Mouse (Mus musculus): ENCODE data around the gene Tmbim6. TPM values are rescaled to one million over a fixed set of nuclear protein-coding genes. Genes with fewer than 3 reads are reported as not detected.

Gene Tmbim6
- polyA plus RNA-seq, 1 experiment from 2014 or later, result 246 TPM

DNA sequence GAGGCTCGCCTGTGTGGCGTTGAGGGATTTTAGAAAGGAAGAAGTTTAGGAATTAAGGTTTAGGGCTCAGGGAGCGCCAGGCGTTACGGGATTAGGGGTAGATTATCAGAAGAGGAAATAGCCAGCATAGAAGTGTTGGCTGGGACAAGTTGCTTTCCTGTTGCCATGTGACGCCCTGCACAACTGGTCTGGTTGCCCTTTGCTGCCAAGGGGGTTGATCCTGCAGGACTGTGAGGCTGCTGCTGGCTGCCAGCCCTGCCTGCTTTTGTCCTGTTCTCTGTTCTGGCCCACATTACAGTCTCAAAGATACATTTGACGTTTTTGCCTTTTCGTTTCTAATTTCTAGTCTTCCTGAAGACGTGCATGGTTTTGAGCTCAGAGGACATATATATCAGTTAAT, 12.5 kb downstream of the Tmbim6 start:
- Histone ChIP-seq H3K9ac (ENCODE audit: low read length) (no peak overlapping the region), H3K4me3 (ENCODE audit: low read depth, low read length) (no peak overlapping the region), H3K4me1 (ENCODE audit: control insufficient read depth, insufficient read depth, low read length) (no peaks in the 10 kb centered on the region), H3K36me3 (ENCODE audit: control insufficient read depth, insufficient read depth, low read length) (peaks cover 21% of the 10 kb centered on the region), H3K27me3 (ENCODE audit: control insufficient read depth, insufficient read depth, low read length) (no peaks in the 10 kb centered on the region), H3K27ac (ENCODE audit: low read depth, low read length) (no peak overlapping the region), H3K9me3 (ENCODE audit: control insufficient read depth, low read length) (no peaks in the 10 kb centered on the region), H3K4me2 (ENCODE audit: low read depth) (no peak overlapping the region)
- ATAC-seq (ENCODE audit: insufficient read depth, low FRiP score, low TSS enrichment) (no peak), DNase-seq (ENCODE audit: low spot score) (no peak)
- WGBS, result 97% methylated on average over 9 of the region's 9 CpGs

DNA sequence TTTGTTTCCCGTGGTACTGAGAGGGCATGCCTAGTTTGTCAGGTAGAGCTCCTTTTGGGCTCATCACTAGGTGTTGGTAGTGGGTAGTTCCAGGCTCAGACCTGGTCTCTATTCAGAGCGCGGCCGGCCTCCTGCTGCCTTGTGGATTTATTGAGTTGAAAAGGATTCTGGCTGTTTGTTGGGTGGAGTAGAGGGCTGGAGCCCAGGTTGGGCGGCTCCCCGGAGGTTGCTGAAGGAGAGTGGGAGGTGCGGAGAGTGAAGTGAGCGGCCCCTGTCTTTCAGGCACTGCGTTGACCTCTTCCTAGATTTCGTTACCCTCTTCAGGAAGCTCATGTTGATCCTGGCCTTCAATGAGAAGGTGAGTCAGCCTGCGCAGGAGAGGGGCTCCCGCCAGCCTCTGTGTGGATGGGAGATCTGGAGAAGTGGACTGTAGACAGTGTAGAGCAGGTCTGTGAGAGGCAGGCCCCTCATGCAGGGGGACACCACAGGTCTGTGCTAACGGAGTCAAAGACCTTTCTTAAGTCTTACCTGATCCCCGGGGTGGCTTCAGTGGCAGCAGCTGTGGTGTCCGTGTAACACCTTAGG, 14.4 kb downstream of the Tmbim6 start:
- Histone ChIP-seq H3K27me3 (ENCODE audit: control insufficient read depth, insufficient read depth, low read length) (no peaks in the 10 kb centered on the region), H3K27ac (ENCODE audit: low read depth, low read length) (no peak overlapping the region), H3K9me3 (ENCODE audit: control insufficient read depth, low read length) (no peaks in the 10 kb centered on the region), H3K9ac (ENCODE audit: low read length) (no peak overlapping the region), H3K4me2 (ENCODE audit: low read depth) (no peak overlapping the region), H3K36me3 (ENCODE audit: control insufficient read depth, insufficient read depth, low read length) (peaks cover 21% of the 10 kb centered on the region), H3K4me1 (ENCODE audit: control insufficient read depth, insufficient read depth, low read length) (no peaks in the 10 kb centered on the region), H3K4me3 (ENCODE audit: low read depth, low read length) (no peak overlapping the region)
- no peak for DNase-seq (ENCODE audit: low spot score)
- no peak for ATAC-seq (ENCODE audit: insufficient read depth, low FRiP score, low TSS enrichment)
- 91% methylated on average over 15 of the region's 15 CpGs for WGBS

DNA sequence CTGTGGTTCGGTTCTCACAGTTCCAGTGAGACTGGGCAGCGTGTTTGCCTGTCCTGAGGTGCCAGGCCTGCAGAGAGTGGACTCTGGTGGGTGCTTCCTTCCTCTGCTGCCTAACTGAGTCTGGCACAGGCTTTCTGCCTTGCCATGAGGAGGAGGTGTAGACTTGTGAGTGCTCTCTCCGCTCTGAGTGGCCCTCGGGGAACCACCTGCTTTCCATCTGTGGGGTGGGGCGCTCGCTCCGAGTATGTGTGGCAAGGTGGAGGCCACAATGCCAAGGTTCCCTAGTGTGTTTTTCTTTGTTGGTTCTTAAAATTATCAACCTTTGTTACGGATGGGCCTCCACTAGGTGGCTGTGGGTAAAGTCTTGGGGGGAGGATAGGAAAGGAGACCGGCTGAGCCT, 16.2 kb downstream of the Tmbim6 start:
- DNase-seq (ENCODE audit: low spot score) (no peak), ATAC-seq (ENCODE audit: insufficient read depth, low FRiP score, low TSS enrichment) (no peak)
- Histone ChIP-seq H3K9me3 (ENCODE audit: control insufficient read depth, low read length) (no peaks in the 10 kb centered on the region), H3K4me1 (ENCODE audit: control insufficient read depth, insufficient read depth, low read length) (no peaks in the 10 kb centered on the region), H3K4me2 (ENCODE audit: low read depth) (no peak overlapping the region), H3K27ac (ENCODE audit: low read depth, low read length) (no peak overlapping the region), H3K9ac (ENCODE audit: low read length) (no peak overlapping the region), H3K4me3 (ENCODE audit: low read depth, low read length) (no peak overlapping the region), H3K27me3 (ENCODE audit: control insufficient read depth, insufficient read depth, low read length) (no peaks in the 10 kb centered on the region), H3K36me3 (ENCODE audit: control insufficient read depth, insufficient read depth, low read length) (peaks cover 21% of the 10 kb centered on the region)
- WGBS, result 94% methylated on average over 9 of the region's 9 CpGs

DNA sequence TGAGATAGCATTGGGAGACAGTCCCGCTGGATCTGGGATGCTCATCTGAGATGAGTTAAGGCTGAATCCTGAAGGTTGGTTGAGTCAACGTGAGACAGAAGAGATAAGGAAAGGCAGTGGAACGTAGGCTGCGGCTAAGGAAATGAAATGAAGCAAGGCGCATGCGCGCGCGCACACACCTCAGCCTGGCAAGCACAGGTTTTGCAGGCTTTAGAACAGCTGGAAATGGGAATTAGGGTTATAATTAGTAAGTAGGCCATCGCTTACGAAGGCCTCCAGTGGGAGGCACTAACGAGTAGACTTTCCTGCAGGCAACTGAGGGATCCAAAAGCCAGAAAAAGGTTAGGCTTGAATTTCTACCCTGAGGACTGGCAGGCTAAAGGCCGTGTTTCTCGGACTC, 19.1 kb downstream of the Tmbim6 start:
- H3K27ac ChIP-seq (ENCODE audit: low read depth, low read length), result no peak overlapping the region
- no peak overlapping the region for H3K4me3 ChIP-seq (ENCODE audit: low read depth, low read length)
- H3K4me2 ChIP-seq (ENCODE audit: low read depth), result no peak overlapping the region
- H3K9me3 ChIP-seq (ENCODE audit: control insufficient read depth, low read length), result no peaks in the 10 kb centered on the region
- ATAC-seq (ENCODE audit: insufficient read depth, low FRiP score, low TSS enrichment) (no peak), DNase-seq (ENCODE audit: low spot score) (no peak)
- H3K27me3 ChIP-seq (ENCODE audit: control insufficient read depth, insufficient read depth, low read length), result no peaks in the 10 kb centered on the region
- H3K9ac ChIP-seq (ENCODE audit: low read length), result no peak overlapping the region
- H3K36me3 ChIP-seq (ENCODE audit: control insufficient read depth, insufficient read depth, low read length), result peaks cover 13% of the 10 kb centered on the region
- H3K4me1 ChIP-seq (ENCODE audit: control insufficient read depth, insufficient read depth, low read length), result no peaks in the 10 kb centered on the region
- 64% methylated on average over 14 of the region's 14 CpGs for WGBS

DNA sequence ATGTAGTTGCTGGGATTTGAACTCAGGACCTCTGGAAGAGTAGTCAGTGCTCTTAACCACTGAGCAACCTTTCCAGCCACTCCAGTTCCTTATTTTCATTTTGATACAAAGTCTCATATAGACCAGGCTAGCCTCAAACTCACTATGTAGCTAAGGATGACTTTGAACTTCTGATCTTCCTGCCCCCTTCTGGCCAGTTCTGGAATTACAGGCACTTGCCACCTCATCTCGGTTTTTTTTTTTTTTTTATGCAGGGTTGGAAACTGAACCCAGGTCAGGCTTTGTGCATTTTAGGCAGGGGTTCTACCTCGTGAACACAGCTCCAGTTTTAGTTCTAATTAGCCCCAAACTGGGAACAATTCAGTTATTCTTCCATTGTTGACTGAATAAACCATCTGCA, 23.1 kb downstream of the Tmbim6 start:
- Histone ChIP-seq H3K27me3 (ENCODE audit: control insufficient read depth, insufficient read depth, low read length) (no peaks in the 10 kb centered on the region), H3K9ac (ENCODE audit: low read length) (no peak overlapping the region), H3K27ac (ENCODE audit: low read depth, low read length) (no peak overlapping the region), H3K4me1 (ENCODE audit: control insufficient read depth, insufficient read depth, low read length) (no peaks in the 10 kb centered on the region; the same call in 1 of the 2 replicates), H3K4me2 (ENCODE audit: low read depth) (no peak overlapping the region), H3K36me3 (ENCODE audit: control insufficient read depth, insufficient read depth, low read length) (no peaks in the 10 kb centered on the region), H3K9me3 (ENCODE audit: control insufficient read depth, low read length) (no peaks in the 10 kb centered on the region), H3K4me3 (ENCODE audit: low read depth, low read length) (no peak overlapping the region)
- 30% methylated on average over 2 of the region's 2 CpGs for WGBS
- DNase-seq (ENCODE audit: low spot score) (peak; percentile 42), ATAC-seq (ENCODE audit: insufficient read depth, low FRiP score, low TSS enrichment) (no peak)

DNA sequence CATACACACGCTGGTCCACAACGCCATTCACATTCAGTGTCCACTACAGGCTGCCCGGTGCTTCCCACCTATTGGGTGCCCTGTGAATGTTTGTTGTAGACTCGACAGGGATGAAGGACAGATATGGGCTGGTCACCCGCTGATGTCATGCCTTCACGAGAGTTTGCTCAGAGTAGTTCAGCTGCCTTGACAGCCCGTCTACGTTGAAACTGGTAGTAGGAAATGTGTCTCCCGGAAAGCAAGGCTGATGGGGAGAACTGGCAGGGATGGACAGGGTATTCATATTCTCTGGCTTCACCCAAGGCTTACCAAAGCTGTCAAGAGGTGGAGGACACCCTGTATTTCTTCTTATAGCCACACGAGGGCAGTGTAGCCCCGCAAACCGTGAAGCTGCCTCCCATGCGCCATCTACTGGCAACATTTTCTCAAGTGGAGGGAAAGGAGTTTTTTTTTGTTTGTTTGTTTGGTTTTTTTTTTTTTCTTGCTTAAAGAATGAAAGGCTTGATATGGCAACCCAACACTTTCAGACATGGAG, 23.7 kb downstream of the Tmbim6 start:
- 26% methylated on average over 13 of the region's 13 CpGs for WGBS
- Histone ChIP-seq H3K4me2 (ENCODE audit: low read depth) (no peak overlapping the region), H3K27ac (ENCODE audit: low read depth, low read length) (no peak overlapping the region), H3K9ac (ENCODE audit: low read length) (no peak overlapping the region), H3K9me3 (ENCODE audit: control insufficient read depth, low read length) (no peaks in the 10 kb centered on the region), H3K4me1 (ENCODE audit: control insufficient read depth, insufficient read depth, low read length) (no peaks in the 10 kb centered on the region; the same call in 1 of the 2 replicates), H3K27me3 (ENCODE audit: control insufficient read depth, insufficient read depth, low read length) (no peaks in the 10 kb centered on the region), H3K36me3 (ENCODE audit: control insufficient read depth, insufficient read depth, low read length) (no peaks in the 10 kb centered on the region), H3K4me3 (ENCODE audit: low read depth, low read length) (no peak overlapping the region)
- DNase-seq (ENCODE audit: low spot score) (peak; percentile 77), ATAC-seq (ENCODE audit: insufficient read depth, low FRiP score, low TSS enrichment) (no peak)

DNA sequence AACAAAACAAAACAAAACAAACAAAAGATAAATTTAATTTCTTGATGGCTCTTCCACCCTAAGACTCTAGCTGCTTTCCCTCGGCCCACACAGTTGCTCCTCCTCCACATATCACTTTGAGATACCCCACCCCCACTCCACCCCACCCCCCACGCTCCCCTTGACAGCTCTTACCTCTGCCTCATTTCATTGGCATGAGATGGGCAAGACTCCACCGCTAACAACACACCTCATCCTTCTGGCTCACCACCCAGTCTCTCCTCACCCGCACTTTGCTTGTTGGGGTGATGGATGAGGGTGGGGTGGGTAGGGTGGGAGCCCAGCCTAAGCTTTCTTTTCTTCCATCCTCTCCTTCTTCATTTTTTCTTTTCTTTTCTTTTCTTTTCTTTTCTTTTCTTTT, 24.3 kb downstream of the Tmbim6 start:
- H3K4me3 ChIP-seq (ENCODE audit: low read depth, low read length), result no peak overlapping the region
- no peaks in the 10 kb centered on the region for H3K27me3 ChIP-seq (ENCODE audit: control insufficient read depth, insufficient read depth, low read length)
- H3K4me1 ChIP-seq (ENCODE audit: control insufficient read depth, insufficient read depth, low read length), result no peaks in the 10 kb centered on the region; the same call in 1 of the 2 replicates
- ATAC-seq (ENCODE audit: insufficient read depth, low FRiP score, low TSS enrichment) (no peak), DNase-seq (ENCODE audit: low spot score) (no peak)
- no peaks in the 10 kb centered on the region for H3K9me3 ChIP-seq (ENCODE audit: control insufficient read depth, low read length)
- H3K36me3 ChIP-seq (ENCODE audit: control insufficient read depth, insufficient read depth, low read length), result no peaks in the 10 kb centered on the region; the same call in 1 of the 2 replicates
- 44% methylated on average over 4 of the region's 4 CpGs for WGBS
- no peak overlapping the region for H3K4me2 ChIP-seq (ENCODE audit: low read depth)
- no peak overlapping the region for H3K27ac ChIP-seq (ENCODE audit: low read depth, low read length)
- no peak overlapping the region for H3K9ac ChIP-seq (ENCODE audit: low read length)

DNA sequence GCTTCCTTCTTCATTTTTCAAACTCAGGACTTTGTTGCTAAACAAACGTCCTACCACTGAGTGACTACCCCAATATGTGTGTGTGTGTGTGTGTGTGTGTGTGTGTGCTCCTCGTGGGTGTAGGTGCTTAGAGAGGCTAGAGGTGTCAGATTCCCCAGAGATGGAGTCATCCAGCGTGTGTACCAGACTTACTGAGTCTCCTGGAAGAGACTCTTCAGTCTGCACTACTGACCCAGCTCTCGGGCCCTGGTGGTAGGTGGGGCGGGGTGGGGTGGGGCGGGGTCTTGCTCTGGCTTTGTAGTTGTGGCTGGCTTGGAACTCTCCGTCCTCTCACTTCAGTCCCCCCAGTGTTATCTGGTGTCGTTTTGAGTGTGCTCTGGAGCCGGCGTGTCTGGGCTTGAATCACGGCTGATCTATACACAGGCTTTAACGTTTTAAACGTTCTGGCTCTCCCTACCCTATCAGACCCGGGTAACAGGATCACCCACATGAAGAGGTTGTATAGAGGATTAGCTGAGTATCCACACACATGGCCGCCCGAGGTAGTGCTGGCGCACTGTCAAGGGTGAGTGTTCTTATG, 25.1 kb downstream of the Tmbim6 start:
- Histone ChIP-seq H3K36me3 (ENCODE audit: control insufficient read depth, insufficient read depth, low read length) (peaks cover 4% of the 10 kb centered on the region), H3K27me3 (ENCODE audit: control insufficient read depth, insufficient read depth, low read length) (no peaks in the 10 kb centered on the region), H3K4me2 (ENCODE audit: low read depth) (no peak overlapping the region), H3K4me3 (ENCODE audit: low read depth, low read length) (no peak overlapping the region), H3K9me3 (ENCODE audit: control insufficient read depth, low read length) (no peaks in the 10 kb centered on the region), H3K9ac (ENCODE audit: low read length) (no peak overlapping the region), H3K27ac (ENCODE audit: low read depth, low read length) (no peak overlapping the region), H3K4me1 (ENCODE audit: control insufficient read depth, insufficient read depth, low read length) (no peaks in the 10 kb centered on the region; the same call in 1 of the 2 replicates)
- DNase-seq (ENCODE audit: low spot score) (no peak), ATAC-seq (ENCODE audit: insufficient read depth, low FRiP score, low TSS enrichment) (no peak)
- WGBS, result 46% methylated on average over 17 of the region's 17 CpGs

DNA sequence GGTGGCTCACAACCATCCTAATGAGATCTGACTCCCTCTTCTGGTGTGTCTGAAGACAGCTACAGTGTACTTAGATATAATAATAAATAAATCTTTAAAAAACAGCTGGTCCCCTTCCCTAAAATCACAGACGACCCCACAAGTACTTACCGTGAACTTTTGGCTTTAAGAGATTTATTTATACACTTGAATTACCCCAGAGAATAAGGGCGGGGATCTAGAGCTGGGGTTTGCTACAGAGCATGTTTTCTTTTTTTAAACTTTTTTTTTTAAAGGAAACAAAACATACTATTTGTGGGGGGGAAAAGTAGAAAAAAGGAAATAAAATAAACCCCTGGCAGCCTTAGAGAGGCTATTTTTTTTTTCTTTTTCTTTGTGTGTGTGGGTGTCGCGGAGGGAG, 27.4 kb downstream of the Tmbim6 start:
- Histone ChIP-seq H3K36me3 (ENCODE audit: control insufficient read depth, insufficient read depth, low read length) (peaks cover 10% of the 10 kb centered on the region), H3K27ac (ENCODE audit: low read depth, low read length) (peak overlapping the region; percentile 74; the same call in 1 of the 2 replicates), H3K9me3 (ENCODE audit: control insufficient read depth, low read length) (no peaks in the 10 kb centered on the region), H3K4me3 (ENCODE audit: low read depth, low read length) (no peak overlapping the region), H3K4me2 (ENCODE audit: low read depth) (0 out of 2 replicates have a peak overlapping the region, but pooled peaks have one; percentile 18), H3K27me3 (ENCODE audit: control insufficient read depth, insufficient read depth, low read length) (no peaks in the 10 kb centered on the region), H3K4me1 (ENCODE audit: control insufficient read depth, insufficient read depth, low read length) (no peaks in the 10 kb centered on the region; the same call in 1 of the 2 replicates), H3K9ac (ENCODE audit: low read length) (peak overlapping the region; percentile 41; the same call in 1 of the 2 replicates)
- no peak for ATAC-seq (ENCODE audit: insufficient read depth, low FRiP score, low TSS enrichment)
- WGBS, result 29% methylated on average over 5 of the region's 5 CpGs
- DNase-seq (ENCODE audit: low spot score), result no peak

All from neural tube, embryonic 11.5 days (tissue).